Mouse (Mus musculus) midbrain, embryonic 16.5 days (tissue): Measurements from ENCODE around the gene Cd72. TPM values are rescaled to one million over a fixed set of nuclear protein-coding genes. Genes with fewer than 3 reads are reported as not detected.

Source experiments
- ATAC-seq: fragments of 200-750 bp; cut with Nextera tagmentation; 2 replicates; pipeline ENCODE4 v1.8.0; 2017; ENCODE audit warnings: moderate TSS enrichment
- H3K27ac ChIP-seq: fragments of 300-500 bp; sonication (generic); 2 replicates; pipeline ENCODE4 v1.5.1; 2014; ENCODE audit warnings: mild to moderate bottlenecking, low read length, mixed read lengths
- H3K27me3 ChIP-seq: fragments of 300-500 bp; sonication (generic); 2 replicates; pipeline ENCODE4 v1.6.1; 2014; ENCODE audit warnings: low read depth, low read length, mixed read lengths; ENCODE audit not compliant: control insufficient read depth, insufficient read depth
- H3K36me3 ChIP-seq: fragments of 300-500 bp; sonication (generic); 2 replicates; pipeline ENCODE4 v1.6.1; 2014; ENCODE audit warnings: mild to moderate bottlenecking, low read length, moderate library complexity, mixed read lengths; ENCODE audit not compliant: control insufficient read depth, insufficient read depth
- H3K4me1 ChIP-seq: fragments of 300-500 bp; sonication (generic); 2 replicates; pipeline ENCODE4 v1.6.1; 2014; ENCODE audit warnings: mild to moderate bottlenecking, low read length, mixed read lengths; ENCODE audit not compliant: control insufficient read depth, insufficient read depth
- H3K4me2 ChIP-seq: fragments of 300-500 bp; sonication (generic); 2 replicates; pipeline ENCODE4 v1.6.1; 2014; ENCODE audit warnings: mild to moderate bottlenecking, low read length, mixed read lengths
- H3K4me3 ChIP-seq: fragments of 300-500 bp; sonication (generic); 2 replicates; pipeline ENCODE4 v1.5.1; 2014; ENCODE audit warnings: low read depth, mild to moderate bottlenecking, low read length, moderate library complexity, mixed read lengths
- H3K9ac ChIP-seq: fragments of 300-500 bp; sonication (generic); 2 replicates; pipeline ENCODE4 v1.6.1; 2014; ENCODE audit warnings: low read depth, low read length, mixed read lengths
- H3K9me3 ChIP-seq: fragments of 300-500 bp; sonication (generic); replicated peaks from 2 replicates; pipeline ENCODE4 v1.6.1; 2014; ENCODE audit warnings: mild to moderate bottlenecking, low read length, mixed read lengths; ENCODE audit not compliant: control insufficient read depth, poor library complexity, severe bottlenecking
- WGBS: fragments of 180-500 bp; shearing (Covaris S2); extraction: QIAGEN DNeasy Blood & Tissue Kit; methylation state at CpG from one replicate; pipeline ENCODE4 v1.1.7; 2014; 5-methylcytosine and 5-hydroxymethylcytosine counted together
- polyA plus RNA-seq: library from polyadenylated mRNA; unstranded; fragments of >200 nt; fragmentation: Nextera tagmentation; extraction: Ambion mirVana; gene quantifications from 2 replicates; pipeline ENCODE4 v1.2.1, GENCODE M21; 2015

Gene Cd72
- 5.0 and 5.8 TPM in 2 replicates for polyA plus RNA-seq

DNA sequence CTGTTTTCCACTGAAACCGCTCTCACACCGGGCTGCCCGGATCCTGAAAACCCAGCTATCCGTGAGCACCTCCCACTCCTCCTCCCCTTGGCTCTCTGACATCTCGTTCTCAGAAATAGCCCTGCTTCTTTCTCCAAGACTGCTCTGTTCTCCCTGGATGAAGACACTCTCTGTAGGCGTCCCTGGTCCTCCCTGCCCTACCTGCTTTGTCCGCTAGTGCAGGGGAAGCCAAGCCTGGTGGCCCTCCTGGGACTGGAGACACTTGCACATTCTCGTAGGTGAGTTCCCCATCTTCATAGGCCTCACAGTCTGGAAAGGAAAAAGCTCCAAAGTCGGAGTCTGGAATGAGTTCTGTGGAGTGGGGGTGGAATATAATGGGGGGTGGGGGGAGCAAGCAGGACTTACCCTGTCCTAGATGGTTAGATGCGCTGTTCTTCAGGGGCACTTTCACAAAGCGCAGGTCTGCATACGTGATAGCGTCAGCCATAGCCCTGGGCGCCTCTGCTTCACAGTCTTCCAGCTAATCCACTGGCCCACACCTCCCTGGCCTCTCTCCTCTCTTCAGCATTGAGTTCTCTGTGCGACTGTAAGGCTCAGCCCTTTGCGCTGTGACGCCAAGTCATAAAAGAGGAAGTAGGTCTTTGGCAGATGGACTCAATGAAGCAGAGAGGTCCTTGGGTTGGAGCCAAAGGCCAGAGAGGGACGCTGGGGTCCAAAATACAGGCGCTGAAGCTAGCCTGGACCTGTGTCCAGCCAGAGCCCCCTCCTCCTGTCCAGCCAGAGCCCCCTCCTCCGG, at the start of gene Cd72:
Cd72 (minus strand) TSS at position 588 of the 796 bp plus-strand sequence.
- peaks cover 3% of the 10 kb centered on the region; the same call in 1 of the 2 replicates for H3K27me3 ChIP-seq
- 33% methylated on average over 20 of the region's 20 CpGs for WGBS
- ATAC-seq, result no peak
- no peaks in the 10 kb centered on the region for H3K9me3 ChIP-seq
- peak within 1 kb of the TSS; percentile 42 for H3K4me2 ChIP-seq
- peaks cover 7% of the 10 kb centered on the region for H3K4me1 ChIP-seq
- no peak within 1 kb of the TSS for H3K4me3 ChIP-seq
- no peak within 1 kb of the TSS for H3K27ac ChIP-seq
- H3K9ac ChIP-seq, result peak within 1 kb of the TSS; percentile 46; the same call in 1 of the 2 replicates
- H3K36me3 ChIP-seq, result no peaks in the 10 kb centered on the region

- H3K36me3 ChIP-seq, result no peaks in the 10 kb centered on the region
- no peak overlapping the region for H3K9ac ChIP-seq
- no peaks in the 10 kb centered on the region for H3K9me3 ChIP-seq
- H3K4me1 ChIP-seq, result peaks cover 7% of the 10 kb centered on the region; the same call in 1 of the 2 replicates
- H3K4me3 ChIP-seq, result no peak overlapping the region
- no peak overlapping the region for H3K27ac ChIP-seq
- H3K4me2 ChIP-seq, result no peak overlapping the region
- peaks cover 5% of the 10 kb centered on the region; the same call in 1 of the 2 replicates for H3K27me3 ChIP-seq
- WGBS, result 81% methylated on average over 6 of the region's 6 CpGs
- no peak for ATAC-seq
Observed at GRCm38 (mm10) chr4:43503506-43503905, 49.1 kb upstream of the Cd72 start.

DNA sequence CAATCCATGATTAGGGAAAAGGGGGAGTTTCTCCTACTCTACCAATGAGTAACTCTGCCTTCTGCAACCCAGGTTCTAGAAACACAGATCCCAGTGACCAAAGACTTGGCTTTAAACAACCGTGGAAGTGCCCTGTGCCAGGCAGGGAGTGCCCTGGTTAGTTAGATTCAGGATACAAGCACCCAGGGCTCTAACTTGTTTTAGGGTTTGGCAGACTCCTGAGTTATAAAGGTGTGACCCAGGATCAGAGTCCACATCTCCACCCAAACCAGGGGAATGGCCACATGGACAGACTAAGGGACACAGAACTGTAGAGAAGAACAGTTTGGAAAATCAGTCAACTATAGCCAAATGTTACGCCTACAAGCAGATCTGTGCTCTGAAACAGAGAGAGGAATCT, 48.6 kb upstream of the Cd72 start:
- Histone ChIP-seq H3K9ac (no peak overlapping the region), H3K36me3 (no peaks in the 10 kb centered on the region), H3K27ac (no peak overlapping the region), H3K4me1 (peaks cover 5% of the 10 kb centered on the region; the same call in 1 of the 2 replicates), H3K4me3 (no peak overlapping the region), H3K9me3 (no peaks in the 10 kb centered on the region), H3K4me2 (no peak overlapping the region), H3K27me3 (peaks cover 6% of the 10 kb centered on the region; the same call in 1 of the 2 replicates)
- ATAC-seq, result no peak
- 82% methylated on average over 2 of the region's 2 CpGs for WGBS

DNA sequence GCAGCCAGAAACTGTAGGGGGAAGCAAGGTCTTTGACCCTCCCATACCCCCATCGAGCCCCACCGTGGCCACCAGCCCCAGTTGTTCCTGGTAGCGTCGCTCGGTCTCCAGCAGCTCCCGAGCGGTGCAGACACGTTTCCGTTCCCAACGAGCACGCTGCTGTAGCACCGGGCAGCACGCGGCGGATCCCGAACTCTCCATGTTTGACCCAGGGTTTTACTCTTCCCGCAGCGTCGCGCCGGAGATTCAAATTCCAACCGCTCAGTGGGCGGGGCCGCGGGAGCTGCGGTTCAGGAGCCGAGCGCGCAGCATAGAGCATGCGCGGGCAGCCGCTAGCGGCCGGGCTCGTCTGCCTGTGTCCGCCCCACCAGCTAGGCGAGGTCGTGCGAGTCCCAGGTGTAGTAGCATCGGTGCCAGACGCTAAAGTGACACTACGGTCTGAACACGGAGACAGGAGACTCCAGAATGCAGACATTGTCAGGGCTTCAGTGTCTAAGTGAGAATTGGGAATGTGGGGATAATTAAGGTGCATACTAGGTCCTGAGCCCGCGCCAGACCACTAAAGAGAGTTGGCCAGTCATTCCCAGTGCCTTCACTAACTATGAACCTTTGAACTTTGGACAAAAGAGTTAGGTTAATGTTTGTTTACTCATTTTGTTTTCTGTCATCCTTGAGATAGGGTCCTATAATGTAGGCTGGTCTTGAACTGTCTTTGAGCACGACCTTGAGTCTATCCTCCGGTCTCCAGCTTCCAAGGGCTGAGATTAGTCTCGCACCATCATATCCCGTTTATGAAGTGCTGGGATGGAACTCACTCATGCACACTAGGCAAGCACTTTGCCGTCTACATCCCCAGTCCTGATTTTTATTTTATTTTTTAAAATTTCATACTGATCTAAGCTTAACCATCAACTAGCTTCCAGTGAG, 45.2 kb upstream of the Cd72 start, which contains the start of gene Arhgef39:
Arhgef39 (minus strand) TSS at position 289 of the 927 bp plus-strand sequence.
- no peak within 1 kb of the TSS for H3K27ac ChIP-seq
- peaks cover 9% of the 10 kb centered on the region for H3K4me1 ChIP-seq
- no peaks in the 10 kb centered on the region; the same call in 1 of the 2 replicates for H3K36me3 ChIP-seq
- H3K9ac ChIP-seq, result peak within 1 kb of the TSS; percentile 73
- no peaks in the 10 kb centered on the region for H3K9me3 ChIP-seq
- peak; percentile 89 for ATAC-seq
- H3K27me3 ChIP-seq, result peaks cover 3% of the 10 kb centered on the region; the same call in 1 of the 2 replicates
- H3K4me2 ChIP-seq, result peak within 1 kb of the TSS; percentile 91
- WGBS, result 6% methylated on average over 50 of the region's 50 CpGs
- peak within 1 kb of the TSS; percentile 60 for H3K4me3 ChIP-seq

GRCm38 (mm10) chr4:43498983-43499382, 44.6 kb upstream of the Cd72 start:
- Histone ChIP-seq H3K27ac (no peak overlapping the region), H3K27me3 (peaks cover 3% of the 10 kb centered on the region; the same call in 1 of the 2 replicates), H3K36me3 (no peaks in the 10 kb centered on the region; the same call in 1 of the 2 replicates), H3K4me3 (peak overlapping the region; percentile 60), H3K9ac (peak overlapping the region; percentile 73), H3K9me3 (no peaks in the 10 kb centered on the region), H3K4me2 (peak overlapping the region; percentile 91), H3K4me1 (peaks cover 15% of the 10 kb centered on the region)
- 18% methylated on average over 8 of the region's 8 CpGs for WGBS
- ATAC-seq, result no peak

DNA sequence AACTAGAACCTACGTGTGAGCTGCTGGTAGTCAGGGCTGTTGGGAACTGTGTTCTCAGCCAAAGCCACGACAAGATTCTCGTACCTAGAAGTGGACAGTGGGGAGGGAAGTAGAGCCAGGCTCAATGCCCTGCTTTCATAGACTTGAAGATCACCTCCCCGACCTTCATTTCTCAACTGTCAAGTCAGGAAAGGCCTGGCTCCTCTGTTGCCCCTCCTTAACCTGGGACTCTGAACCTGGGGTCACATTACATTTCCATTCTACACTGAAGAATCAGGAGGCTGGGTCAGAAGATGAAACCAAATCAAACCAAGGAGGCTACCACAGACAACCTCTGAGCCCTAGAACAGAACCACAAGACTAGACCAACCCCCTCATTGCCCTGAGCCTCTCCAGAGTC, 43.5 kb upstream of the Cd72 start:
- Histone ChIP-seq H3K27ac (no peak overlapping the region), H3K36me3 (no peaks in the 10 kb centered on the region; the same call in 1 of the 2 replicates), H3K9ac (no peak overlapping the region), H3K4me2 (no peak overlapping the region), H3K27me3 (0 out of 2 replicates have a peak, but pooled peaks cover 3% of the 10 kb centered on the region), H3K9me3 (no peaks in the 10 kb centered on the region), H3K4me3 (no peak overlapping the region), H3K4me1 (peaks cover 15% of the 10 kb centered on the region)
- 79% methylated on average over 4 of the region's 4 CpGs for WGBS
- ATAC-seq, result no peak

DNA sequence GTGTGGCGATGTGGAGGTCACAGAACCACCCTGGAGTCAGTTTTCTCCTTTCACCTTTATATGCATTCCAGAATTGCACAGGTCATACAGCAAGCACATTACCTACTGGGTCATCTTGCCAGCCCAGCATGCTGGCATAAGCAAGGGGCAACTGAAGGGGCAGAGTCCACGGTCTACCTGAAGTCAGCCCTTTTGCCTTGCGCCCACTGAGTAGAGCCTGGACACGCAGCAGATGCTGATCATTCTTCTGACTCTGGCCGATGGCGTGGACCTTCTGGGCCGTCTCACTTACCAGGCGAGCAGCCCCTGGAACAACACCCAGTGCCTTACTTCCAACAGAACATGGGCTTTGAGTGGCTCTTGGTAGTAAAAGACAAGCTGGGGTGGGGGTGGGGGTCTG, 43.0 kb upstream of the Cd72 start:
- no peak overlapping the region for H3K27ac ChIP-seq
- WGBS, result 95% methylated on average over 8 of the region's 8 CpGs
- peaks cover 15% of the 10 kb centered on the region for H3K4me1 ChIP-seq
- ATAC-seq, result no peak
- no peaks in the 10 kb centered on the region; the same call in 1 of the 2 replicates for H3K36me3 ChIP-seq
- no peaks in the 10 kb centered on the region for H3K9me3 ChIP-seq
- H3K4me2 ChIP-seq, result no peak overlapping the region
- H3K4me3 ChIP-seq, result no peak overlapping the region
- H3K9ac ChIP-seq, result no peak overlapping the region
- 0 out of 2 replicates have a peak, but pooled peaks cover 3% of the 10 kb centered on the region for H3K27me3 ChIP-seq

DNA sequence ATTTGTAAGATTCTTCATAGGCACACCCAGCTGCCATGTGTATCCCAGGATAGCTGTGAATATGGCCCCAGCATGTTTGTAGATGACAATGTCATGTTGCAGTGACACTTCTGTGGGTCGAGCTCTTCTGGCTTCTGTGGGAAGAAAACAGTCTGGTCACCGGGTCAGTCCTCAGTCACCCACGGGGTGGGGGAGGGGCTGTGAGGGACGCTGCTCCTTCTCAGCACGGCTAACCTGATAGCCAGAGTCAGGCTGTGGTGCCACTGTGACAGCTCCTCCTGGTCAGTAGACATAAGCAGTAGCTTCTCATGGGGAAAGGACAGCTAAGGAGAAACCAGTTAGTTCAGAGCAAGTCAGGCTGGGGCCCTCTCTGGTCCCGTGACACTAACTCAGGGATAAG, 42.2 kb upstream of the Cd72 start:
- Histone ChIP-seq H3K27me3 (0 out of 2 replicates have a peak, but pooled peaks cover 3% of the 10 kb centered on the region), H3K4me3 (no peak overlapping the region), H3K4me1 (peaks cover 15% of the 10 kb centered on the region), H3K27ac (no peak overlapping the region), H3K9ac (no peak overlapping the region), H3K9me3 (no peaks in the 10 kb centered on the region), H3K4me2 (no peak overlapping the region), H3K36me3 (no peaks in the 10 kb centered on the region; the same call in 1 of the 2 replicates)
- WGBS, result 51% methylated on average over 6 of the region's 6 CpGs
- no peak for ATAC-seq
